Mouse (Mus musculus): Measurements from ENCODE around the gene Rbm34. TPM values are rescaled to one million over a fixed set of nuclear protein-coding genes. Genes with fewer than 3 reads are reported as not detected.

Gene Rbm34
- total and polyA plus RNA-seq, 3 experiments, result 25.9 TPM; not detected in 1

- no peaks in the 10 kb centered on the region for H3K4me1 ChIP-seq (ENCODE audit: control insufficient read depth in 1 of 2, insufficient read depth in 2 of 2, low read length in 2 of 2)
- no peaks in the 10 kb centered on the region for H3K27me3 ChIP-seq (ENCODE audit: control insufficient read depth in 1 of 2, insufficient read depth in 2 of 2, low read length in 2 of 2)
- no peak for DNase-seq (ENCODE audit: low read depth, low spot score)
These were observed 51.6 kb downstream of the Rbm34 start for GRCm38 (mm10) chr8:126919255-126919654.

GRCm38 (mm10) chr8:126918356-126918755 is 52.5 kb downstream of the Rbm34 start:
- DNase-seq (ENCODE audit: low read depth, low spot score), result no peak
- Histone ChIP-seq H3K9ac (ENCODE audit: control insufficient read depth, low read depth, low read length, poor library complexity, severe bottlenecking) (no peak overlapping the region), H3K4me1 (ENCODE audit: control insufficient read depth in 1 of 2, insufficient read depth in 2 of 2, low read length in 2 of 2) (no peaks in the 10 kb centered on the region), H3K27ac (ENCODE audit: control insufficient read depth, low read depth, low read length) (no peak overlapping the region), H3K9me3 (replicated peaks; ENCODE audit: insufficient read depth, low read length) (no peaks in the 10 kb centered on the region), H3K79me2 (ENCODE audit: control insufficient read depth, insufficient read depth, low read length, poor library complexity) (no peaks in the 10 kb centered on the region), H3K4me3 (ENCODE audit: control insufficient read depth in 1 of 2, insufficient read depth in 1 of 2, low read depth in 2 of 2, low read length in 2 of 2) (no peak overlapping the region), H3K27me3 (ENCODE audit: control insufficient read depth in 1 of 2, insufficient read depth in 2 of 2, low read length in 2 of 2) (no peaks in the 10 kb centered on the region), H3K36me3 (ENCODE audit: control insufficient read depth in 1 of 2, insufficient read depth in 2 of 2, low read length in 2 of 2) (no peaks in the 10 kb centered on the region; a peak in 1 of 4 replicates)
- TF ChIP-seq ELF1 (IDR thresholded peaks at IDR 0.05; ENCODE audit: low read depth, low read length) (no peak), POLR2AphosphoS5 (IDR thresholded peaks at IDR 0.05; ENCODE audit: borderline replicate concordance, low read depth, low read length) (peak; percentile 59; the same call in 1 of the 2 replicates)

More at GRCm38 (mm10) chr8:126919255-126919654, 51.6 kb downstream of the Rbm34 start:
- H3K9me3 ChIP-seq (replicated peaks; ENCODE audit: insufficient read depth, low read length), result no peaks in the 10 kb centered on the region
- H3K27ac ChIP-seq (ENCODE audit: control insufficient read depth, low read depth, low read length), result no peak overlapping the region
- TF ChIP-seq SIN3A (IDR thresholded peaks at IDR 0.05; ENCODE audit: low read length) (no peak), USF2 (IDR thresholded peaks at IDR 0.05; ENCODE audit: borderline replicate concordance in 1 of 2, insufficient read depth in 1 of 2, low read depth in 1 of 2, low read length in 2 of 2) (no peak), TAL1 (IDR thresholded peaks at IDR 0.05; ENCODE audit: low read length) (no peak), POLR2AphosphoS2 (IDR thresholded peaks at IDR 0.05; ENCODE audit: low read length) (no peak), ELF1 (IDR thresholded peaks at IDR 0.05; ENCODE audit: low read depth, low read length) (no peak), ZC3H11A (IDR thresholded peaks at IDR 0.05; ENCODE audit: low read depth, low read length) (no peak), BHLHE40 (IDR thresholded peaks at IDR 0.05; ENCODE audit: borderline replicate concordance, low read depth, low read length) (no peak), MYC (IDR thresholded peaks at IDR 0.05; ENCODE audit: low read depth, low read length) (no peak), RAD21 (IDR thresholded peaks at IDR 0.05; ENCODE audit: low read depth, low read length) (no peak), CHD1 (IDR thresholded peaks at IDR 0.05; ENCODE audit: low read depth, low read length) (no peak), MEF2A (IDR thresholded peaks at IDR 0.05; ENCODE audit: extremely low read depth, insufficient replicate concordance, low read depth, low read length, poor library complexity, severe bottlenecking) (no peak), UBTF (IDR thresholded peaks at IDR 0.05; ENCODE audit: borderline replicate concordance, insufficient read depth, low read depth, low read length) (no peak), EP300 (IDR thresholded peaks at IDR 0.05; ENCODE audit: low read depth in 1 of 2, low read length in 2 of 2) (no peak), KAT2A (conservative IDR thresholded peaks at IDR 0.05; ENCODE audit: low read depth, low read length) (no peak), MYB (IDR thresholded peaks at IDR 0.05; ENCODE audit: low read depth, low read length) (no peak), NELFE (IDR thresholded peaks at IDR 0.05; ENCODE audit: low read depth, low read length) (no peak), RCOR1 (IDR thresholded peaks at IDR 0.05; ENCODE audit: low read depth, low read length) (no peak), GABPA (IDR thresholded peaks at IDR 0.05; ENCODE audit: low read depth, low read length) (no peak)
- no peaks in the 10 kb centered on the region; a peak in 1 of 4 replicates for H3K36me3 ChIP-seq (ENCODE audit: control insufficient read depth in 1 of 2, insufficient read depth in 2 of 2, low read length in 2 of 2)
- H3K9ac ChIP-seq (ENCODE audit: control insufficient read depth, low read depth, low read length, poor library complexity, severe bottlenecking), result no peak overlapping the region
- H3K4me3 ChIP-seq (ENCODE audit: control insufficient read depth in 1 of 2, insufficient read depth in 1 of 2, low read depth in 2 of 2, low read length in 2 of 2), result no peak overlapping the region
- H3K79me2 ChIP-seq (ENCODE audit: control insufficient read depth, insufficient read depth, low read length, poor library complexity), result no peaks in the 10 kb centered on the region
